Mouse (Mus musculus) macrophage (primary cell): ENCODE data around the gene Stra6. TPM values are rescaled to one million over a fixed set of nuclear protein-coding genes. Genes with fewer than 3 reads are reported as not detected.

Experiments used
- H3K27ac ChIP-seq: fragments of 350-480 bp; formaldehyde crosslinking; 2 replicates; pipeline ENCODE4 v1.9.0; 2021
- H3K36me3 ChIP-seq: fragments of 350-480 bp; formaldehyde crosslinking; 2 replicates; pipeline ENCODE4 v1.9.0; 2021; ENCODE audit errors: inconsistent target
- H3K4me3 ChIP-seq: fragments of 350-480 bp; formaldehyde crosslinking; 2 replicates; pipeline ENCODE4 v1.9.0; 2021; ENCODE audit errors: inconsistent target
- H3K79me2 ChIP-seq: fragments of 350-480 bp; formaldehyde crosslinking; 2 replicates; pipeline ENCODE4 v1.9.0; 2021; ENCODE audit errors: inconsistent target
- WGBS: methylation state at CpG from one replicate; pipeline ENCODE4 v1.1.7; 2026; ENCODE audit warnings: inconsistent platforms; ENCODE audit not compliant: missing documents; 5-methylcytosine and 5-hydroxymethylcytosine counted together
- polyA plus RNA-seq: library from polyadenylated mRNA; stranded (reverse); fragments of 250-400 nt; gene quantifications from 3 replicates; pipeline ENCODE4 v1.2.4, GENCODE M21; 2018; ENCODE audit warnings: inconsistent platforms

The Stra6 gene
- polyA plus RNA-seq, 1 experiment from 2014 or later: not detected

GRCm38 (mm10) chr9:58040977-58041376 is 22.6 kb upstream of the Stra6 start:
- Histone ChIP-seq H3K79me2 (no peaks in the 10 kb centered on the region), H3K36me3 (no peaks in the 10 kb centered on the region)
- WGBS: 86% methylated on average over 4 of the region's 4 CpGs

GRCm38 (mm10) chr9:58042391-58042790 is 21.2 kb upstream of the Stra6 start:
- Histone ChIP-seq H3K79me2 (no peaks in the 10 kb centered on the region), H3K36me3 (no peaks in the 10 kb centered on the region), H3K4me3 (no peak overlapping the region), H3K27ac (no peak overlapping the region)
- WGBS: 79% methylated on average over 10 of the region's 10 CpGs

More at GRCm38 (mm10) chr9:58040977-58041376, 22.6 kb upstream of the Stra6 start:
- Histone ChIP-seq H3K27ac (no peak overlapping the region), H3K4me3 (no peak overlapping the region)

- 92% methylated on average over 10 of the region's 10 CpGs for WGBS
These were observed 20.0 kb upstream of the Stra6 start for GRCm38 (mm10) chr9:58043496-58044017.

GRCm38 (mm10) chr9:58044828-58045227 is 18.8 kb upstream of the Stra6 start:
- 84% methylated on average over 10 of the region's 10 CpGs for WGBS
- Histone ChIP-seq H3K27ac (no peak overlapping the region), H3K36me3 (no peaks in the 10 kb centered on the region), H3K4me3 (no peak overlapping the region), H3K79me2 (no peaks in the 10 kb centered on the region)

More at GRCm38 (mm10) chr9:58043496-58044017, 20.0 kb upstream of the Stra6 start:
- Histone ChIP-seq H3K27ac (no peak overlapping the region), H3K36me3 (no peaks in the 10 kb centered on the region), H3K79me2 (no peaks in the 10 kb centered on the region), H3K4me3 (no peak overlapping the region)

GRCm38 (mm10) chr9:58045646-58046045 is 17.9 kb upstream of the Stra6 start:
- whole genome bisulfite sequencing: 36% methylated on average over 4 of the region's 4 CpGs
- Histone ChIP-seq H3K36me3 (no peaks in the 10 kb centered on the region), H3K79me2 (no peaks in the 10 kb centered on the region), H3K4me3 (no peak overlapping the region), H3K27ac (no peak overlapping the region)

GRCm38 (mm10) chr9:58047061-58047460 is 16.5 kb upstream of the Stra6 start:
- 32% methylated on average over 10 of the region's 10 CpGs for WGBS
- Histone ChIP-seq H3K4me3 (no peak overlapping the region), H3K36me3 (no peaks in the 10 kb centered on the region), H3K27ac (no peak overlapping the region), H3K79me2 (no peaks in the 10 kb centered on the region)

GRCm38 (mm10) chr9:58048621-58049020 is 15.0 kb upstream of the Stra6 start:
- Histone ChIP-seq H3K4me3 (no peak overlapping the region), H3K79me2 (no peaks in the 10 kb centered on the region), H3K27ac (no peak overlapping the region), H3K36me3 (no peaks in the 10 kb centered on the region)
- 65% methylated on average over 6 of the region's 6 CpGs for WGBS

- no peak overlapping the region for H3K4me3 ChIP-seq
- no peaks in the 10 kb centered on the region for H3K36me3 ChIP-seq
- H3K79me2 ChIP-seq: no peaks in the 10 kb centered on the region
- H3K27ac ChIP-seq: no peak overlapping the region
- WGBS: 73% methylated on average over 6 of the region's 6 CpGs
These were observed 14.4 kb upstream of the Stra6 start for GRCm38 (mm10) chr9:58049186-58049585.

- Histone ChIP-seq H3K79me2 (no peaks in the 10 kb centered on the region), H3K4me3 (no peak overlapping the region), H3K27ac (no peak overlapping the region), H3K36me3 (no peaks in the 10 kb centered on the region)
- WGBS: 69% methylated on average over 7 of the region's 7 CpGs
These were observed 13.7 kb upstream of the Stra6 start for GRCm38 (mm10) chr9:58049861-58050260.

- H3K27ac ChIP-seq: no peak overlapping the region
- no peaks in the 10 kb centered on the region for H3K36me3 ChIP-seq
- 50% methylated on average over 5 of the region's 5 CpGs for WGBS
- H3K4me3 ChIP-seq: no peak overlapping the region
- no peaks in the 10 kb centered on the region for H3K79me2 ChIP-seq
These were observed 11.7 kb upstream of the Stra6 start for GRCm38 (mm10) chr9:58051937-58052336.

GRCm38 (mm10) chr9:58053102-58053501 is 10.5 kb upstream of the Stra6 start:
- WGBS: 36% methylated on average over 3 of the region's 3 CpGs
- no peak overlapping the region for H3K4me3 ChIP-seq
- H3K79me2 ChIP-seq: no peaks in the 10 kb centered on the region
- no peaks in the 10 kb centered on the region for H3K36me3 ChIP-seq
- no peak overlapping the region for H3K27ac ChIP-seq

- Histone ChIP-seq H3K4me3 (no peak overlapping the region), H3K79me2 (no peaks in the 10 kb centered on the region), H3K27ac (no peak overlapping the region), H3K36me3 (no peaks in the 10 kb centered on the region)
- 76% methylated on average over 3 of the region's 3 CpGs for WGBS
These were observed 10.0 kb upstream of the Stra6 start for GRCm38 (mm10) chr9:58053544-58053943.

GRCm38 (mm10) chr9:58054032-58054431 is 9.6 kb upstream of the Stra6 start:
- Histone ChIP-seq H3K79me2 (no peaks in the 10 kb centered on the region), H3K4me3 (no peak overlapping the region), H3K36me3 (no peaks in the 10 kb centered on the region), H3K27ac (no peak overlapping the region)
- 93% methylated on average over 1 of the region's 1 CpGs for WGBS

- Histone ChIP-seq H3K79me2 (no peaks in the 10 kb centered on the region), H3K4me3 (no peak overlapping the region), H3K27ac (no peak overlapping the region), H3K36me3 (no peaks in the 10 kb centered on the region)
- WGBS: 85% methylated on average over 5 of the region's 5 CpGs
These were observed 7.9 kb upstream of the Stra6 start for GRCm38 (mm10) chr9:58055666-58056065.

- H3K4me3 ChIP-seq: no peak overlapping the region
- H3K27ac ChIP-seq: no peak overlapping the region
- H3K79me2 ChIP-seq: no peaks in the 10 kb centered on the region
- 50% methylated on average over 1 of the region's 1 CpGs for WGBS
- H3K36me3 ChIP-seq: no peaks in the 10 kb centered on the region
These were observed 3.7 kb upstream of the Stra6 start for GRCm38 (mm10) chr9:58059920-58060319.
